In genomic region chr6:115245500-115246058, GRCm38 (mm10) we compare ENCODE assay signal across 22 mouse cellular contexts. TPM values are rescaled to one million over a fixed set of nuclear protein-coding genes. Genes with fewer than 3 reads are reported as not detected.
DNase-seq lines count a peak whose midpoint lies in the region.
"Had no signal": no experiment of that assay in that cellular context is flagged by ENCODE, and none has a peak within 500 bp of the region (broad histone marks: within the 10 kb centered on the region; RNA-seq: fewer than 3 reads in every experiment).

No protein-coding gene starts in this region.

- DNase-seq in cerebellum, adult 18-20 months: peak; percentile 58 to 66
- no peak for DNase-seq in cerebellum, adult 8-10 months
- DNase-seq in cerebellum, adult 9-11 months: peak; percentile 69
- no peak for DNase-seq in cerebellum, postnatal 10 days
- peak; percentile 35 for DNase-seq in heart, adult 11 months
- no peak for DNase-seq in heart, adult 18-20 months
- DNase-seq in brain, adult 2 months (ENCODE audit: low read depth, low spot score): peak; percentile 87
- DNase-seq in adrenal gland, adult 8-10 months: no peak
- DNase-seq: adrenal gland, postnatal 14 days; B cell, adult 2 months; forebrain, postnatal 0 days; gastrocnemius, postnatal 25 days; kidney, adult 2 months had no signal

RNA-seq across cellular contexts. Expression of gene Timp4, which starts 6.4 kb away (rescaled TPM):
- total RNA-seq in heart, adult 18-20 months (2021): 10 to 100 TPM; 41.9 to 50.3 TPM
- total RNA-seq in adrenal gland, adult 8-10 months (2022): 10 to 100 TPM in 1 of 4 experiments, 1 to 10 TPM in 2, under 1 TPM in 1; 0.94 to 11.5 (median 2.9) TPM
- total RNA-seq: CH12.LX; common myeloid progenitor, adult 5-6 weeks; hematopoietic stem cell, adult 5-6 weeks had no signal

RNA-seq across cellular contexts. Expression of gene Gm17482, which starts 18.4 kb away (rescaled TPM):
- total RNA-seq in heart, adult 18-20 months (2021): not detected
- total RNA-seq in adrenal gland, adult 8-10 months (2022): not detected
- total RNA-seq: adrenal gland, adult 18-20 months; adrenal gland, postnatal 14 days; adrenal gland, postnatal 4 days; CH12.LX; common myeloid progenitor, adult 5-6 weeks; forebrain, postnatal 0 days; G1E; gastrocnemius, adult 18-20 months; gastrocnemius, postnatal 25 days; heart, adult 8-10 months; heart, postnatal 25 days; hematopoietic stem cell, adult 5-6 weeks had no signal

Comparison
In these comparisons a context has a peak if more than half of its experiments do, and no peak if none do; other contexts are left out.
1. DNase-seq: peak in cerebellum, adult 18-20 months (2 of 2), cerebellum, adult 9-11 months (single experiment), heart, adult 11 months (single experiment) and brain, adult 2 months (single experiment); none in cerebellum, adult 8-10 months (single experiment), cerebellum, postnatal 10 days (0 of 2), heart, adult 18-20 months (0 of 2) and adrenal gland, adult 8-10 months (single experiment).